Mouse (Mus musculus): ENCODE measurements around the gene Psmd6. TPM values are rescaled to one million over a fixed set of nuclear protein-coding genes. Genes with fewer than 3 reads are reported as not detected.

Gene Psmd6
- polyA plus RNA-seq, 1 experiment from 2014 or later: 275 TPM

GRCm38 (mm10) chr14:14088016-14088791, 32.6 kb downstream of the Psmd6 start:
- Histone ChIP-seq H3K27me3 (replicated peaks; ENCODE audit: control insufficient read depth, insufficient read depth, low read length) (no peaks in the 10 kb centered on the region), H3K4me1 (replicated peaks; ENCODE audit: control insufficient read depth, insufficient read depth, low read length) (no peaks in the 10 kb centered on the region), H3K4me2 (ENCODE audit: low read length) (no peak overlapping the region), H3K36me3 (ENCODE audit: control insufficient read depth, insufficient read depth) (peaks cover 4% of the 10 kb centered on the region; the same call in 1 of the 2 replicates), H3K27ac (ENCODE audit: low read length) (no peak overlapping the region), H3K4me3 (replicated peaks; ENCODE audit: low read length) (no peak overlapping the region), H3K9ac (replicated peaks; ENCODE audit: low read depth, low read length) (no peak overlapping the region), H3K9me3 (ENCODE audit: control insufficient read depth, low read length) (no peaks in the 10 kb centered on the region)
- no peak for ATAC-seq
- WGBS: 93% methylated on average over 9 of the region's 9 CpGs

GRCm38 (mm10) chr14:14087348-14087747, 33.4 kb downstream of the Psmd6 start:
- WGBS: 87% methylated on average over 6 of the region's 6 CpGs
- Histone ChIP-seq H3K4me2 (ENCODE audit: low read length) (no peak overlapping the region), H3K4me1 (replicated peaks; ENCODE audit: control insufficient read depth, insufficient read depth, low read length) (no peaks in the 10 kb centered on the region), H3K9ac (replicated peaks; ENCODE audit: low read depth, low read length) (no peak overlapping the region), H3K4me3 (replicated peaks; ENCODE audit: low read length) (no peak overlapping the region), H3K36me3 (ENCODE audit: control insufficient read depth, insufficient read depth) (peaks cover 4% of the 10 kb centered on the region; the same call in 1 of the 2 replicates), H3K27me3 (replicated peaks; ENCODE audit: control insufficient read depth, insufficient read depth, low read length) (no peaks in the 10 kb centered on the region), H3K27ac (ENCODE audit: low read length) (no peak overlapping the region), H3K9me3 (ENCODE audit: control insufficient read depth, low read length) (no peaks in the 10 kb centered on the region)
- ATAC-seq: no peak

- Histone ChIP-seq H3K9ac (replicated peaks; ENCODE audit: low read depth, low read length) (no peak overlapping the region), H3K36me3 (ENCODE audit: control insufficient read depth, insufficient read depth) (peaks cover 4% of the 10 kb centered on the region; the same call in 1 of the 2 replicates), H3K9me3 (ENCODE audit: control insufficient read depth, low read length) (no peaks in the 10 kb centered on the region), H3K27ac (ENCODE audit: low read length) (no peak overlapping the region), H3K4me3 (replicated peaks; ENCODE audit: low read length) (no peak overlapping the region), H3K27me3 (replicated peaks; ENCODE audit: control insufficient read depth, insufficient read depth, low read length) (no peaks in the 10 kb centered on the region), H3K4me2 (ENCODE audit: low read length) (no peak overlapping the region), H3K4me1 (replicated peaks; ENCODE audit: control insufficient read depth, insufficient read depth, low read length) (no peaks in the 10 kb centered on the region)
- ATAC-seq: no peak
- WGBS: 87% methylated on average over 4 of the region's 4 CpGs
Measured at GRCm38 (mm10) chr14:14086711-14087263, 34.0 kb downstream of the Psmd6 start.

DNA sequence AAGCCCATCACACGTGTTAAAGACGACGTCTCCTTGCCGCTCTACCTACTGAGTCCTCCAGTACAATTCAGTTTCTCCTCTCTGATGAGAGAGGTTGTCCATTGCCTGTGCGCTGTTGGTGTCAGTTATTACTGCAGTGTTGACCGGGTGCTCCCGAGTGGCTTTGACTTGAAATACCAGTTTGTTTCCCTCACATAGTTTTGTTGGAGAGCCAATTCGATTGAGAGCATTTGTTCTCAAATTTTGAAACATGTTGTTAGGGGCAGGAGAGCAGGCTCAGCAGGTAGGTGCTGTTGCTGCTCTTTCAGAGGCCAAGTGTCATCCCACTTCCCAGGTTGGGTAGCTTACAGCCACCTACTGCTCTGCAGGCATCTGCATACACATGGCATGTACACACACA, 37.0 kb downstream of the Psmd6 start:
- no peak for ATAC-seq

DNA sequence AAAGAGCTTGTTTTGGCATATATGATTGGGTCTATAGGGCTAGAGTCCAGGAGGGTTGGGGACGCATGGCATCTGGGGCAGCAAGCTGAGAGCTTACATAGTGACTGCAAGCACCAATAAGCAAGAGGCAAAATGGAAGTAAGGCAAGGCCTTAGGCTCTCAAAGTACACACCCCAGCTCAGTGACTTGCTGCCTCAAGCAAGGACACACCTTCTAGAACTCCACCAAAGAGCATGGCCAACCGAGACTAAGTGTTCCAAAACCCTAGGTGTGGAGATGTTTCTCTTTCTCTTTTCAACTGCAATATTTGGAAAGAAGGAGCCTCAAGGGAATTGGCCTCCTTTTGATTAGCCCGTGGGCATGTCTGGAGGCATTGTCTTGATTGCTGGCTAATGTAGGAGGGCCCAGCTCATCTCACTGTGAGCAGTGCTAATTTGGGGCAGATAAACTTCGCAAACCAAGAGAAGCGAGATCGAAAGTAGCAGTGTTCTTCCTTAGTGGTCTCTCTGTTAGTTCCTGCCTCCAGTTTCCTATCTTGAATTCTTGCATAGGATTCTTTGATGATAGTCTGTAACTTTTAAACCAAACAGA, 40.1 kb downstream of the Psmd6 start:
- no peak for ATAC-seq
- Histone ChIP-seq H3K9me3 (ENCODE audit: control insufficient read depth, low read length) (no peaks in the 10 kb centered on the region), H3K27me3 (replicated peaks; ENCODE audit: control insufficient read depth, insufficient read depth, low read length) (no peaks in the 10 kb centered on the region), H3K36me3 (ENCODE audit: control insufficient read depth, insufficient read depth) (no peaks in the 10 kb centered on the region; the same call in 1 of the 2 replicates), H3K27ac (ENCODE audit: low read length) (no peak overlapping the region), H3K4me2 (ENCODE audit: low read length) (no peak overlapping the region), H3K4me3 (replicated peaks; ENCODE audit: low read length) (no peak overlapping the region), H3K9ac (replicated peaks; ENCODE audit: low read depth, low read length) (no peak overlapping the region), H3K4me1 (replicated peaks; ENCODE audit: control insufficient read depth, insufficient read depth, low read length) (no peaks in the 10 kb centered on the region)
- 91% methylated on average over 6 of the region's 6 CpGs for WGBS

More for the DNA sequence above, 37.0 kb downstream of the Psmd6 start:
- H3K9ac ChIP-seq (replicated peaks; ENCODE audit: low read depth, low read length): no peak overlapping the region
- no peaks in the 10 kb centered on the region for H3K27me3 ChIP-seq (replicated peaks; ENCODE audit: control insufficient read depth, insufficient read depth, low read length)
- H3K9me3 ChIP-seq (ENCODE audit: control insufficient read depth, low read length): no peaks in the 10 kb centered on the region
- no peak overlapping the region for H3K4me2 ChIP-seq (ENCODE audit: low read length)
- H3K27ac ChIP-seq (ENCODE audit: low read length): no peak overlapping the region
- no peaks in the 10 kb centered on the region; the same call in 1 of the 2 replicates for H3K36me3 ChIP-seq (ENCODE audit: control insufficient read depth, insufficient read depth)
- H3K4me3 ChIP-seq (replicated peaks; ENCODE audit: low read length): no peak overlapping the region
- H3K4me1 ChIP-seq (replicated peaks; ENCODE audit: control insufficient read depth, insufficient read depth, low read length): no peaks in the 10 kb centered on the region
- WGBS: 95% methylated on average over 8 of the region's 8 CpGs

GRCm38 (mm10) chr14:14071456-14071855, 49.3 kb downstream of the Psmd6 start:
- 39% methylated on average over 4 of the region's 4 CpGs for WGBS
- Histone ChIP-seq H3K27me3 (replicated peaks; ENCODE audit: control insufficient read depth, insufficient read depth, low read length) (no peaks in the 10 kb centered on the region), H3K4me1 (replicated peaks; ENCODE audit: control insufficient read depth, insufficient read depth, low read length) (peaks cover 27% of the 10 kb centered on the region), H3K36me3 (ENCODE audit: control insufficient read depth, insufficient read depth) (no peaks in the 10 kb centered on the region), H3K9me3 (ENCODE audit: control insufficient read depth, low read length) (no peaks in the 10 kb centered on the region), H3K9ac (replicated peaks; ENCODE audit: low read depth, low read length) (no peak overlapping the region), H3K4me3 (replicated peaks; ENCODE audit: low read length) (no peak overlapping the region), H3K4me2 (ENCODE audit: low read length) (no peak overlapping the region), H3K27ac (ENCODE audit: low read length) (peak overlapping the region; percentile 1; the same call in 1 of the 2 replicates)
- no peak for ATAC-seq

- no peaks in the 10 kb centered on the region for H3K27me3 ChIP-seq (replicated peaks; ENCODE audit: control insufficient read depth, insufficient read depth, low read length)
- H3K9me3 ChIP-seq (ENCODE audit: control insufficient read depth, low read length): no peaks in the 10 kb centered on the region
- 0 out of 2 replicates have a peak overlapping the region, but pooled peaks have one; percentile 7 for H3K9ac ChIP-seq (replicated peaks; ENCODE audit: low read depth, low read length)
- peak; percentile 83 for ATAC-seq
- no peaks in the 10 kb centered on the region for H3K36me3 ChIP-seq (ENCODE audit: control insufficient read depth, insufficient read depth)
- H3K4me2 ChIP-seq (ENCODE audit: low read length): no peak overlapping the region
- no peak overlapping the region for H3K4me3 ChIP-seq (replicated peaks; ENCODE audit: low read length)
- H3K27ac ChIP-seq (ENCODE audit: low read length): no peak overlapping the region; the same call in 1 of the 2 replicates
- 3% methylated on average over 6 of the region's 6 CpGs for WGBS
- peaks cover 27% of the 10 kb centered on the region for H3K4me1 ChIP-seq (replicated peaks; ENCODE audit: control insufficient read depth, insufficient read depth, low read length)
Measured at GRCm38 (mm10) chr14:14070541-14071315, 50.1 kb downstream of the Psmd6 start.

DNA sequence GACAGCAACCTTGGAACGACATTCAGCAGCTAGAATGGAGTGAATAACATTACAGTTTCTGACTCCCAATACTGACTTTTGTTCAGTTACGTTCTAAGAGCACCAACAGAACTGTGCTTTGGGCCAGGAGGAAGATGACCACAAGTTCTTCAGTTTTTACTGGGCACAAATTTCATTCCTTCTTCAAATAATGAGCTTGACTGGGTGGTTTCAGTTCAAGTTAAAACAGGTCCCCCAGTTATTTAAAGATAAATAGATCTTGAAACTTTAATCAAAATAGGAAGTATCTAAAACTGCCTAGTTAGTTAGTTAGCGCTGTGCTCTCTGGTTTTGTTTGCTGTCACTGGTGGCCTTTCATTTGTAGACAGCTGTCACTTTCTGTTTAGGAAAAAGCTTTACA, 52.2 kb downstream of the Psmd6 start:
- WGBS: 17% methylated on average over 3 of the region's 3 CpGs
- Histone ChIP-seq H3K9ac (replicated peaks; ENCODE audit: low read depth, low read length) (no peak overlapping the region), H3K4me2 (ENCODE audit: low read length) (peak overlapping the region; percentile 3; the same call in 1 of the 2 replicates), H3K27ac (ENCODE audit: low read length) (peak overlapping the region; percentile 72), H3K36me3 (ENCODE audit: control insufficient read depth, insufficient read depth) (no peaks in the 10 kb centered on the region), H3K9me3 (ENCODE audit: control insufficient read depth, low read length) (no peaks in the 10 kb centered on the region), H3K4me1 (replicated peaks; ENCODE audit: control insufficient read depth, insufficient read depth, low read length) (peaks cover 33% of the 10 kb centered on the region), H3K4me3 (replicated peaks; ENCODE audit: low read length) (no peak overlapping the region), H3K27me3 (replicated peaks; ENCODE audit: control insufficient read depth, insufficient read depth, low read length) (no peaks in the 10 kb centered on the region)
- no peak for ATAC-seq
